Mouse (Mus musculus): ENCODE results near the gene Acss2.
"Not testable (repeated sequence)": the region's sequence is repeated elsewhere in the genome, so short reads cannot be mapped to it uniquely, and the experiment has no call there.

Gene Acss2

GRCm38 (mm10) chr2:155537761-155538462 lies 20.2 kb downstream of the Acss2 start:
- DNase-seq (ENCODE audit: low read depth, low spot score): no peak

- DNase-seq (ENCODE audit: low read depth, low spot score): not testable (repeated sequence)
These were observed 20.8 kb downstream of the Acss2 start for GRCm38 (mm10) chr2:155538463-155539057.

GRCm38 (mm10) chr2:155539696-155540095 lies 21.9 kb downstream of the Acss2 start:
- no peak for DNase-seq (ENCODE audit: low read depth, low spot score)

- no peak for DNase-seq (ENCODE audit: low read depth, low spot score)
These were observed 23.2 kb downstream of the Acss2 start for GRCm38 (mm10) chr2:155540822-155541458.

GRCm38 (mm10) chr2:155546955-155547354 lies 29.2 kb downstream of the Acss2 start:
- DNase-seq (ENCODE audit: low read depth, low spot score): no peak

GRCm38 (mm10) chr2:155552336-155552735 lies 34.6 kb downstream of the Acss2 start:
- DNase-seq (ENCODE audit: low read depth, low spot score): no peak

- DNase-seq (ENCODE audit: low read depth, low spot score): no peak
These were observed 35.2 kb downstream of the Acss2 start for GRCm38 (mm10) chr2:155552949-155553354.

GRCm38 (mm10) chr2:155554426-155554985 lies 36.8 kb downstream of the Acss2 start:
- DNase-seq (ENCODE audit: low read depth, low spot score): no peak

- no peak for DNase-seq (ENCODE audit: low read depth, low spot score)
These were observed 44.5 kb downstream of the Acss2 start for GRCm38 (mm10) chr2:155562209-155562608.

GRCm38 (mm10) chr2:155562934-155563333 lies 45.2 kb downstream of the Acss2 start:
- DNase-seq (ENCODE audit: low read depth, low spot score): no peak

GRCm38 (mm10) chr2:155567751-155568150 lies 50.0 kb downstream of the Acss2 start:
- DNase-seq (ENCODE audit: low read depth, low spot score): no peak

GRCm38 (mm10) chr2:155569223-155569807 lies 51.6 kb downstream of the Acss2 start:
- DNase-seq (ENCODE audit: low read depth, low spot score): no peak

GRCm38 (mm10) chr2:155573001-155573400 lies 55.3 kb downstream of the Acss2 start:
- DNase-seq (ENCODE audit: low read depth, low spot score): no peak

GRCm38 (mm10) chr2:155573996-155574395 lies 56.2 kb downstream of the Acss2 start:
- no peak for DNase-seq (ENCODE audit: low read depth, low spot score)

GRCm38 (mm10) chr2:155574700-155575099 lies 57.0 kb downstream of the Acss2 start:
- no peak for DNase-seq (ENCODE audit: low read depth, low spot score)

- DNase-seq (ENCODE audit: low read depth, low spot score): no peak
These were observed 58.9 kb downstream of the Acss2 start for GRCm38 (mm10) chr2:155576656-155577055.

- no peak for DNase-seq (ENCODE audit: low read depth, low spot score)
These were observed 62.6 kb downstream of the Acss2 start for GRCm38 (mm10) chr2:155580331-155580730.

GRCm38 (mm10) chr2:155582384-155582995 lies 64.7 kb downstream of the Acss2 start:
- DNase-seq (ENCODE audit: low read depth, low spot score): no peak

GRCm38 (mm10) chr2:155582996-155583395 lies 65.2 kb downstream of the Acss2 start:
- DNase-seq (ENCODE audit: low read depth, low spot score): no peak

- DNase-seq (ENCODE audit: low read depth, low spot score): peak; percentile 37
These were observed 66.3 kb downstream of the Acss2 start for GRCm38 (mm10) chr2:155583927-155584530.

GRCm38 (mm10) chr2:155585082-155585481 lies 67.3 kb downstream of the Acss2 start:
- no peak for DNase-seq (ENCODE audit: low read depth, low spot score)

All from retina, postnatal 7 days (tissue).